Mouse (Mus musculus) left cerebral cortex, adult 2 months (tissue): Measurements from ENCODE around the gene Utp3. TPM values are rescaled to one million over a fixed set of nuclear protein-coding genes. Genes with fewer than 3 reads are reported as not detected.

Experiments used
- DNase-seq, 2 experiments: peaks; one replicate each; pipeline ENCODE4 v3.0.0; 2021 to 2022; ENCODE audit warnings: low spot score in 2 of 2, mixed read lengths in 1 of 2; ENCODE audit errors: extremely low spot score in 1 of 2
- H3K27ac ChIP-seq: fragments of 200-600 bp; 2 replicates; pipeline ENCODE4 v1.8.1; 2022
- H3K4me3 ChIP-seq: fragments of 200-600 bp; 2 replicates; pipeline ENCODE4 v1.8.1; 2022
- CTCF ChIP-seq: fragments of 200-600 bp; IDR thresholded peaks from 2 replicates; pipeline ENCODE4 v1.8.1; 2022; ENCODE audit warnings: antibody characterized with exemption, mild to moderate bottlenecking, moderate library complexity
- intact Hi-C: fragments of 180-260 bp; cut with DNase I; formaldehyde crosslinking; loops from one replicate; pipeline ENCODE4 v1.15.1; 2025
- total RNA-seq, 2 experiments: library from RNA; stranded (reverse); gene quantifications; 2 replicates each; pipeline ENCODE4 v1.2.3; 2021

The Utp3 gene
- total RNA-seq, 2 experiments from 2014 or later, result 25.8 to 31.5 TPM

GRCm38 (mm10) chr5:88553271-88554085 lies 784 bp upstream of the Utp3 start:
- H3K27ac ChIP-seq, result peak overlapping the region; percentile 94
- intact Hi-C loops, result loop anchor here (5.0 kb wide), 2 partner anchors 34 to 124 kb away; partner anchors contain the start of gene Grsf1
- DNase-seq, result no peak
- no peak for TF ChIP-seq CTCF
- H3K4me3 ChIP-seq, result peak overlapping the region; percentile 54

GRCm38 (mm10) chr5:88558991-88559390 lies 4.7 kb downstream of the Utp3 start:
- Histone ChIP-seq H3K27ac (no peak overlapping the region), H3K4me3 (no peak overlapping the region)
- intact Hi-C loops, result loop anchor here (5.0 kb wide), 2 partner anchors 163 to 203 kb away; partner anchors contain the start of genes Dck and Mob1b
- TF ChIP-seq CTCF, result no peak
- no peak for DNase-seq

- Histone ChIP-seq H3K4me3 (no peak overlapping the region), H3K27ac (no peak overlapping the region)
- intact Hi-C loops, result no loop called here
- no peak for TF ChIP-seq CTCF
- no peak for DNase-seq
Measured at GRCm38 (mm10) chr5:88561080-88561814, 7.0 kb downstream of the Utp3 start.

GRCm38 (mm10) chr5:88562863-88563780 lies 8.9 kb downstream of the Utp3 start:
- Histone ChIP-seq H3K4me3 (no peak overlapping the region), H3K27ac (no peak overlapping the region)
- intact Hi-C loops, result no loop called here
- TF ChIP-seq CTCF, result peak; percentile 17
- DNase-seq, result no peak

GRCm38 (mm10) chr5:88564501-88565147 lies 10.4 kb downstream of the Utp3 start, which contains the start of gene Rufy3:
Gene Rufy3 (plus strand): TSS chr5:88565040.
- DNase-seq, result peak; percentile 79 to 82
- intact Hi-C loops, result loop anchor here (1.0 kb wide), 1 partner anchor 19 kb away; no protein-coding TSS in a partner anchor
- peak within 1 kb of the TSS; percentile 80 for H3K4me3 ChIP-seq
- peak within 1 kb of the TSS; percentile 78 for H3K27ac ChIP-seq
- peak; percentile 53 for TF ChIP-seq CTCF

- intact Hi-C loops, result loop anchor here (1.0 kb wide), 1 partner anchor 18 kb away; no protein-coding TSS in a partner anchor
- H3K27ac ChIP-seq, result peak overlapping the region; percentile 55; the same call in 1 of the 2 replicates
Measured at GRCm38 (mm10) chr5:88565148-88566033, 11.1 kb downstream of the Utp3 start.

GRCm38 (mm10) chr5:88566034-88566841 lies 12.0 kb downstream of the Utp3 start:
- intact Hi-C loops, result no loop called here
- TF ChIP-seq CTCF, result no peak
- DNase-seq, result no peak
- Histone ChIP-seq H3K4me3 (peak overlapping the region; percentile 80), H3K27ac (no peak overlapping the region)

More at GRCm38 (mm10) chr5:88565148-88566033, 11.1 kb downstream of the Utp3 start:
- peak overlapping the region; percentile 80 for H3K4me3 ChIP-seq
- no peak; the same call in none of the 2 replicates for TF ChIP-seq CTCF
- peak; percentile 67 to 71 for DNase-seq

- intact Hi-C loops, result no loop called here
- H3K27ac ChIP-seq, result no peak overlapping the region
- DNase-seq, result no peak
- no peak for TF ChIP-seq CTCF
- H3K4me3 ChIP-seq, result no peak overlapping the region
Measured at GRCm38 (mm10) chr5:88569541-88569940, 15.3 kb downstream of the Utp3 start.

GRCm38 (mm10) chr5:88574829-88575228 lies 20.6 kb downstream of the Utp3 start:
- intact Hi-C loops, result no loop called here
- no peak overlapping the region for H3K27ac ChIP-seq
- no peak overlapping the region for H3K4me3 ChIP-seq
- DNase-seq, result no peak
- no peak for TF ChIP-seq CTCF
